Mouse (Mus musculus): ENCODE measurements at regions not wholly inside any gene's neighbourhood (a gene's known extent, or its start where the extent isn't known, plus 50 kb on each side); places are given as distances from the start of the nearest gene placed in this dataset.
A peak's percentile ranks its signal among the peaks of the same experiment; 100 is the strongest.

DNA sequence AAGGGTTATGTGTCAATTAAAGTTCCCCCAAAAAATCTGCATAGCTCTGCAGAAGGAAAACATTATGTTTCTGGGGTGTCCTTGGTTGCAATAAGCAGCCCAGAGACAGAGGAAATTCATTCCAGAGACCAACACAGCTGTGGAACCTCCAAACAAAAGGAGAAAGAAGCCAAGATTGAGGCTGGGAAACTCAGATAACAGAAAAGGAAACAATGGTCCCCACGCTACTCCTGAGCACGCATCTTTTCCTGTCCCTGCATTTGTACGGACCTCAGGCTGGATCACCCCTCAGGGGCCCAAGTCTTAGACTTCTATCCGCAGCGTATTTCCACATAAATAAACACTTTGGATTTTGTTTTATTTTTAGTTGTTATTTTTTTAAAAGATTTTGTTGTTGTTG is 138.9 kb downstream of the Psmg1 start:
- no peak for TF ChIP-seq CTCF (IDR thresholded peaks at IDR 0.05; ENCODE audit: low read depth)
- H3K9me3 ChIP-seq (ENCODE audit: control insufficient read depth): no peaks in the 10 kb centered on the region
- no peak for ATAC-seq
- H3K4me2 ChIP-seq (replicated peaks; ENCODE audit: low read depth): no peak overlapping the region
- H3K27me3 ChIP-seq (replicated peaks; ENCODE audit: control insufficient read depth, insufficient read depth, low read length): no peaks in the 10 kb centered on the region
- no peak overlapping the region for H3K27ac ChIP-seq (ENCODE audit: low read depth, low read length)
- H3K4me3 ChIP-seq (ENCODE audit: low read depth, low read length): no peak overlapping the region
- H3K4me1 ChIP-seq (replicated peaks; ENCODE audit: control insufficient read depth, insufficient read depth, low read length): peaks cover 30% of the 10 kb centered on the region
- WGBS: 73% methylated on average over 5 of the region's 5 CpGs
- no peak overlapping the region for H3K9ac ChIP-seq (ENCODE audit: low read depth, low read length)
- no peaks in the 10 kb centered on the region for H3K36me3 ChIP-seq (ENCODE audit: control insufficient read depth, insufficient read depth)

DNA sequence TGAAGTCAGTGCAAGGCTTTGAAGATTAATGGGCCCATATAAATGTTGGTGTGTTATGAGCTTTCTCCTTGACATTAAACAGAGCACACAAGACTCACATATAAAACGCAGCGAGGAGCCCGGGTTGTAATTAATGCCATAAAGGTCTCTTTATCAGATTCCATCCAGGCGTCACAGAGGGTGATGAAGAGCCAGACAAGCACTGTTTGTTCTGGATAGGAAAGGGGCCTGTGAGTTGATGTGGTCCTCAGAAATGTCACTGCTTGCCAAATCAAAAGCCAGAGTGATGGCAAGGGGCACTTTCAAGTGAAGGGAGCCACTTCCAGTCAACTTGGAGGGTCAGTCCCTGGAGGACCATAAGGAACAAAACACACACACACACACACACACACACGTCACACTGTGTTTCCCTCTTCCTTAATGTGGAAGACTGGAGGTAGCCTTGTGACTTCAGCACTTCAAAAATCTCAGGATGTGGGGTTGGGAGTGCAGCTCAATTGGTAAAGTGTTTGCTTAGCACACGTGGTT is 142.1 kb downstream of the Psmg1 start:
- H3K4me3 ChIP-seq (ENCODE audit: low read depth, low read length): no peak overlapping the region
- 27% methylated on average over 6 of the region's 6 CpGs for WGBS
- H3K9ac ChIP-seq (ENCODE audit: low read depth, low read length): no peak overlapping the region
- no peak for TF ChIP-seq CTCF (IDR thresholded peaks at IDR 0.05; ENCODE audit: low read depth)
- H3K27ac ChIP-seq (ENCODE audit: low read depth, low read length): no peak overlapping the region
- no peaks in the 10 kb centered on the region for H3K27me3 ChIP-seq (replicated peaks; ENCODE audit: control insufficient read depth, insufficient read depth, low read length)
- no peak overlapping the region for H3K4me2 ChIP-seq (replicated peaks; ENCODE audit: low read depth)
- ATAC-seq: no peak
- H3K36me3 ChIP-seq (ENCODE audit: control insufficient read depth, insufficient read depth): no peaks in the 10 kb centered on the region
- H3K9me3 ChIP-seq (ENCODE audit: control insufficient read depth): no peaks in the 10 kb centered on the region
- peaks cover 15% of the 10 kb centered on the region for H3K4me1 ChIP-seq (replicated peaks; ENCODE audit: control insufficient read depth, insufficient read depth, low read length)

DNA sequence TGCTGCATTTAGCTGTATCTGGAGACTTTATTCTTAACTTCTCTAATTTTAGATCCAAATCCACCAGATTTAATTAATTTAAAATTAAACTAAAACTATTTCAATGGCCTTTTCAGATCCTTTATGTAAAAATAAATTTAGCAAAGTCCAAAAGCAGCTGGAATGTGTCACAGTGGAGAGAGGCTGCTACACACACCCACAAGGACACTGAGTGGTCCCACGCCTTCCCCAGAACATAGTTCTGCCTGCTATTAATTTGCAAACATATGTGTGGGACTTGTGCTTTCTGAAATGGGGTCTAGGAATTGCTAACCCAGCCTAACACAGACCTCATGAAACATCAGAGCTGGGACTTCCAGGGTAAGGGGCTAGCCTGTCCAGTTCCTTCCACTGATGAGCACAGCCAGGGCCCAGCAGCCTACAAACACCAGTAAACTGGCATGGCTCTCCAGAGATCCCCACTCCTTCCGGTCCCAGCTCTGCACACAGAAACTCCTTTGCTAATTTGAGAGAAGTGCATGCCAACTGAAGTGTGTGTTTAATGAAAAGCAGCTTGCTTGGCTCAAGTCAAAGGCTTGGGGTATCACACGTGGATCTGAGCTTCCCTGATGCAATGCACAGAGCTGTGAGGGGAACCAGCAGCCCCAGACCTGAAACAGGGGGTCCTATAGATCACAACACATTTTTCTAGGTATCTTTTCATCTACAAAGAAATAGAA is 142.8 kb downstream of the Psmg1 start:
- Histone ChIP-seq H3K27me3 (replicated peaks; ENCODE audit: control insufficient read depth, insufficient read depth, low read length) (no peaks in the 10 kb centered on the region), H3K4me2 (replicated peaks; ENCODE audit: low read depth) (no peak overlapping the region), H3K9ac (ENCODE audit: low read depth, low read length) (no peak overlapping the region), H3K4me3 (ENCODE audit: low read depth, low read length) (no peak overlapping the region), H3K27ac (ENCODE audit: low read depth, low read length) (peak overlapping the region; percentile 54; the same call in 1 of the 2 replicates), H3K9me3 (ENCODE audit: control insufficient read depth) (no peaks in the 10 kb centered on the region), H3K4me1 (replicated peaks; ENCODE audit: control insufficient read depth, insufficient read depth, low read length) (peaks cover 15% of the 10 kb centered on the region), H3K36me3 (ENCODE audit: control insufficient read depth, insufficient read depth) (no peaks in the 10 kb centered on the region)
- no peak for ATAC-seq
- no peak for TF ChIP-seq CTCF (IDR thresholded peaks at IDR 0.05; ENCODE audit: low read depth)
- WGBS: 53% methylated on average over 3 of the region's 3 CpGs

DNA sequence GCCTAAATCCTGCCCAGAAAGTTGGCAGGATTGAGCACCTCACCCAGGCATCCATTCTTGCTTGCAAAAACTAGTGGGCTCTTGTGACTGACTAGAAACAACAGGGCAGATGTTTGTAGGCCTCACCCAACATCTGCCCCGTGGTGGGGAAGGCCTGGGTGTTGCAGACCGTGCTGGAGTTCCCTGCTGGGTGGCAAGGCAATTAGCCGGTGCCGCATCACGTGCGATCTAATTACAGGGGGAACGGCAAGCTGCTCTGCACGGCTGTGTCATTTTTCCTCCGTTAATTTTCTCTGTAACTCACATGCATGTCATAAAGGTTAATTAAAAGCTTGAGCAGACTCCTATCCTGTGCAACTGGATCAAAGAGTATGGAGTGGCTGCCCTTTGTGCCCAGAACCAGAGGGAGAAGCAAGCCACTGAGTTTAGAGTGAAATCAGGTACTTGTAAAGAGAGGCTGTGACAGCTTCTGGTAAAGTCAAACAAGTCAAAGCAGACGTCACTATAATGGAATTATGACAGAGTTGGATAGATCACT is 143.5 kb downstream of the Ets2 start:
- Histone ChIP-seq H3K9me3 (ENCODE audit: control insufficient read depth) (no peaks in the 10 kb centered on the region), H3K4me3 (ENCODE audit: low read depth, low read length) (no peak overlapping the region), H3K27me3 (replicated peaks; ENCODE audit: control insufficient read depth, insufficient read depth, low read length) (no peaks in the 10 kb centered on the region), H3K4me1 (replicated peaks; ENCODE audit: control insufficient read depth, insufficient read depth, low read length) (peaks cover 15% of the 10 kb centered on the region), H3K9ac (ENCODE audit: low read depth, low read length) (no peak overlapping the region), H3K27ac (ENCODE audit: low read depth, low read length) (no peak overlapping the region), H3K4me2 (replicated peaks; ENCODE audit: low read depth) (peak overlapping the region; percentile 22; the same call in 1 of the 2 replicates), H3K36me3 (ENCODE audit: control insufficient read depth, insufficient read depth) (no peaks in the 10 kb centered on the region)
- peak; percentile 65 for ATAC-seq
- 32% methylated on average over 10 of the region's 10 CpGs for WGBS
- TF ChIP-seq CTCF (IDR thresholded peaks at IDR 0.05; ENCODE audit: low read depth): no peak

DNA sequence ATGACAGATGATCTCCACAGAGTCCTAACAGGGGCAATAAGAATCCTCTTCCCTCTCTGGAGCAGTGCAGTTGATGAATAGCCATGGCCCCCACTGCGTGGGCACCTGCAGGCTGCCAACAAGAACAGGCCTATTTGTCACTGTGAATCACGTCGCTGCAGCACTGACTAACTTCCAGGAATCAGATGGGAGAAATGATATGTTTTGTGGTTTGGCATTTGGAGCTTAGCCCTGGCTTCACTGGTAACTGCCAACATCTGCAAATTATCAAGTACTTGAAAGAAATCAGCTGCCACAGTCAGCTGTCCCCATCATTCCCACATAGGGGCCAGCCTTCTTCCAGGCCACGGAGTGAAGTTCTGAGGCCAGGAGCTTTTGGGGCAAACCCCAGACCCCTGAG is 142.8 kb downstream of the Ets2 start:
- WGBS: 58% methylated on average over 4 of the region's 4 CpGs
- Histone ChIP-seq H3K27ac (ENCODE audit: low read depth, low read length) (no peak overlapping the region), H3K9ac (ENCODE audit: low read depth, low read length) (no peak overlapping the region), H3K27me3 (replicated peaks; ENCODE audit: control insufficient read depth, insufficient read depth, low read length) (no peaks in the 10 kb centered on the region), H3K9me3 (ENCODE audit: control insufficient read depth) (no peaks in the 10 kb centered on the region), H3K4me3 (ENCODE audit: low read depth, low read length) (no peak overlapping the region), H3K4me1 (replicated peaks; ENCODE audit: control insufficient read depth, insufficient read depth, low read length) (peaks cover 11% of the 10 kb centered on the region), H3K36me3 (ENCODE audit: control insufficient read depth, insufficient read depth) (no peaks in the 10 kb centered on the region), H3K4me2 (replicated peaks; ENCODE audit: low read depth) (no peak overlapping the region)
- no peak for TF ChIP-seq CTCF (IDR thresholded peaks at IDR 0.05; ENCODE audit: low read depth)
- no peak for ATAC-seq

DNA sequence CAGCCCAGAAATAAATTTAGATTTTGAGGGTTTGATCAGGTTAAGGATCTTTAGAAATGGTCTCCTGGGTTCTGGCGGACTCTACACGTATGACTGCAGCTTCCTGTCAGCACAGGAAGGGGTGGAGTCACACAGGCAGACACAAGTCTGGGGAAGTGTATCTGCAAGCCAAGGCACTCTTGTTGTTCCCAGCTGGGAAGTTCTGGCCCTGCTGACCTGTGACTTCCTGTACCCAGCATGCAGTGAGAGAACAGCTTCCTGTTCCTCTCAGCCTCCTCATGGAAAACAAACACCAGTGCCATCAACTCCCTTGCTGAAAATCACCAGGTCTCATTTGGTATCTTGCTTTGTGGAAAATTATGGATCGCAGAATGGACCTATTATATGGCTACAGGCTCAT is 140.9 kb downstream of the Ets2 start:
- Histone ChIP-seq H3K27ac (ENCODE audit: low read depth, low read length) (no peak overlapping the region), H3K9ac (ENCODE audit: low read depth, low read length) (no peak overlapping the region), H3K4me1 (replicated peaks; ENCODE audit: control insufficient read depth, insufficient read depth, low read length) (peaks cover 3% of the 10 kb centered on the region), H3K36me3 (ENCODE audit: control insufficient read depth, insufficient read depth) (no peaks in the 10 kb centered on the region), H3K9me3 (ENCODE audit: control insufficient read depth) (no peaks in the 10 kb centered on the region), H3K27me3 (replicated peaks; ENCODE audit: control insufficient read depth, insufficient read depth, low read length) (no peaks in the 10 kb centered on the region), H3K4me2 (replicated peaks; ENCODE audit: low read depth) (no peak overlapping the region), H3K4me3 (ENCODE audit: low read depth, low read length) (no peak overlapping the region)
- no peak for ATAC-seq
- no peak for TF ChIP-seq CTCF (IDR thresholded peaks at IDR 0.05; ENCODE audit: low read depth)
- whole genome bisulfite sequencing: 83% methylated on average over 3 of the region's 3 CpGs

All from intestine, postnatal 0 days (tissue).